Mouse (Mus musculus): ENCODE data around the gene Phactr3. TPM values are rescaled to one million over a fixed set of nuclear protein-coding genes. Genes with fewer than 3 reads are reported as not detected.

The Phactr3 gene
- total RNA-seq, 2 experiments from 2014 or later = 139 to 141 TPM

DNA sequence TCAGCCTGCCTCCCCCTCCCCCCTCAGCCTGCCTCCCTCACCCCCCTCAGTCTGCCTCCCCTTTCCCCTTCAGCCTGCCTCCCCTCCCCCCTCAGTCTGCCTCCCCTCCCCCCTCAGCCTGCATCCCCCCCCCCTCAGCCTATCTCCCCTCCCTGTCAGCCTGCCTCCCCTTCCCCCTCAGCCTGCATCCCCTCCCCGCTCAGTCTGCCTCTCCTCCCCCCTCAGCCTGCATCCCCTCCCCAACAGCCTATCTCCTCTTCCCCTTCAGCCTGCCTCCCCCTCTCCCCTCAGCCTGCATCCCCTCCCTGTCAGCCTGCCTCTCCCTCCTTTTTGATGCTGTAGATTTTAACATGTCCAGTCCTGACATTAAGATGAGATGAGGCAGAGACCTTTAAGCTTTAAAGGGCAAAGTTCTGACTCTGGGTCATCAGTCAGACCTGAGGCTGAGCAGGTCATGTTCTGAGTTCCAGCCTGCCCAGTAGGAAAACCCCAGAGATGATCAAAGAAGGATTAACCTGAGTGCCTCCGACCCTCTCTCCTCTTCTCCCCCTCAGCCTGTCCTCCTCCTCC is 139.3 kb downstream of the Phactr3 start:
- no peak for TF ChIP-seq CTCF (conservative IDR thresholded peaks at IDR 0.05)
- Histone ChIP-seq H3K4me3 (no peak overlapping the region), H3K27ac (no peak overlapping the region)
- no peak for DNase-seq (ENCODE audit: low spot score in 2 of 2)

DNA sequence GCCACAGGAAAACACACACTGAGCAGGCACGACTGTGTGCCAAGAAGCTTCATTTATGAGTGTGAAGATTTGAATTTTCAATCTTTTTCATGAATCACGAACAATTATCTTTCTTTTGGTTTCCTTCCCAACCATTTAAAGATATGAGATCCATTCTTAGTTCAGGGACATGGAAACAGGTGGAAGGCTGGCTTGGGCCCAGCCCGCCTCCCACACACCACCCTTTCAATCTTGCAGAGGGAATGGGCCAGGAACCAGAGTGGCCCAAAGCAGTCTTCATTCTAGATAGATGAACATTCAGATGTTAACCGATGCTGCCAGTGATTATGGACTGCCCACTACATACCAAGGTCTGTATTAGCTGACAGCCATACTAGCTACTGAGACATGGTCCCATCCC is 144.3 kb downstream of the Phactr3 start:
- no peak for TF ChIP-seq CTCF (conservative IDR thresholded peaks at IDR 0.05)
- Histone ChIP-seq H3K27ac (peak overlapping the region; percentile 80), H3K4me3 (no peak overlapping the region)
- DNase-seq (ENCODE audit: low spot score in 2 of 2) = no peak

DNA sequence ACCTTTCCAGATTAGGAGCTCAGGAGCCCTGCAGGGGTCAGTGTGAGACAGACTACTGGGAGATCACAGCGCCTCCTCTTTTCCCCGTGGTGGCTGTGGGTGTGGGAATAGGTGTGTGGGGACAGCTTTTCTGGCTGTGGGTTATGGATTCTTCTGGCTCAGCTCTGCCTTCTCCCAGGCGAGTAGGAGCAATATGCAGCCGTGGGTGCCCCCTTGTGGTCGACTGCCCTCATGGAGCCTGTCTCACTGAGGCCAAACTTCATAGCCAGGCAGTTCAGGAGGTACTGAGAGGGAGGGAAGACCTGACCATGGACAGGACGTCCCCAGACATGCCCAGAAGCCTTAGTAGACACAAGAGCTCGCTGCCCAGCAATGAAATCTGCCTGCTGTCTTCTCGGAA is 145.6 kb downstream of the Phactr3 start:
- TF ChIP-seq CTCF (conservative IDR thresholded peaks at IDR 0.05) = peak; percentile 91
- Histone ChIP-seq H3K27ac (peak overlapping the region; percentile 80), H3K4me3 (no peak overlapping the region)
- peak; percentile 86 to 95 for DNase-seq (ENCODE audit: low spot score in 2 of 2)

DNA sequence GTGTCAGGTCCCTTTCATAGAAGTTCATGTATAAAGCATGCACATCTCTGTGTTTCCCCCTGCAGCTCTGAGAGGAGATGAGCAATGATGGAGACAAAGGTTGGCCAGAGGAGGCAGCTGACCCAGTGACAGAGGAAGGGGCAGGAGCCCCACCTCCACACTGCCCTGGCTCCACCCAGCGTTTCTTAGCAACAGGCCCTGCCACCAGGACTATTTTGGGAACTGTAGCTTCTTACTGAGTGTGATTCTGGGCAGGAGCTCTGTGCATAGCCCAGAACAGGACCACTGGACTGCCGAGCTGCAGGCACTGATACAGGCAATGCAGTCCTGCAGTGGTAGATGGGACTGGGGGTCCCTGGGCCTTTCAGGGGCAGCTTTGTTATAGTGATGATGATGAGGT is 146.7 kb downstream of the Phactr3 start:
- TF ChIP-seq CTCF (conservative IDR thresholded peaks at IDR 0.05) = no peak
- peak in 1 of 2 experiments; percentile 36 for DNase-seq (ENCODE audit: low spot score in 2 of 2)
- Histone ChIP-seq H3K27ac (peak overlapping the region; percentile 80), H3K4me3 (no peak overlapping the region)

DNA sequence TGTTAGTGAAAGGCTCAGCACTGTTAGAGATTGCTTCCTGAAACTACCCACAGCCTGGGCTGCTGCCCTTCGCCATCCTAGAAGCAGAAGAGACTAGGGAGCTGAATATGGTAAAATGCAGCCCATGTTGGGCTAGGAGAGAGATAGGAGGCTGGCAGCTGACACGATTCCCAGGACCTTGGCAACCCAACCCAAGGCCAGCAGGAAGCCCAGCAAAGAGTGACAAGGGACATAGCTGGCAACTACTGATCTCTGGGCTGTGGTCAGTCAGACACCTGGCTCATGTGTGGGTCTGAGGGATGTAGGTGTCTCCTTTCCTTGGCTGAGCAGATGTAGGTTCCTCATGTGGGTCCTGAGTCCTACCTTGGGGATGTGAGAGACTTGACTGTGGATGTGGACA is 152.0 kb downstream of the Phactr3 start:
- Histone ChIP-seq H3K27ac (no peak overlapping the region), H3K4me3 (no peak overlapping the region)
- TF ChIP-seq CTCF (conservative IDR thresholded peaks at IDR 0.05) = no peak
- no peak for DNase-seq (ENCODE audit: low spot score in 2 of 2)

DNA sequence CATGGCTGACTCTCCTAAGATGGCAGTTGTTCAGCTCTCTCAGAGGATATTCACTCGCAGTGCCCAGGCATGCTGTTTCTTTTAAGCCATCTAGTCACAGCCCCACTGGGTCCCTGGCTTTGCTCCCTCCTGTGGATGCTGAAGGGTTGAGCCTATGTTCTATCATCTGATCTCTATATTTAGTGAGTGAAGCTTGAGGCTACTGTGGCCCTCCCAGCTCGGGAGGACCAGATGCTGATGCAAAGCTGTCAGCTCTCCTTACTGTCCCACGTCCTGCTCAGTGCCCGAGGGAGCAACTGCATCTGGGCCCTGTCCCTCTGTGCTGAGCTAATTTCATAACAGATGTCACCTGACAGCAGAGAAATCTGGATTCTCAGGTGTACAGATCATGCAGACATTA is 153.6 kb downstream of the Phactr3 start:
- Histone ChIP-seq H3K27ac (no peak overlapping the region), H3K4me3 (no peak overlapping the region)
- TF ChIP-seq CTCF (conservative IDR thresholded peaks at IDR 0.05) = peak; percentile 22
- DNase-seq (ENCODE audit: low spot score in 2 of 2) = no peak

DNA sequence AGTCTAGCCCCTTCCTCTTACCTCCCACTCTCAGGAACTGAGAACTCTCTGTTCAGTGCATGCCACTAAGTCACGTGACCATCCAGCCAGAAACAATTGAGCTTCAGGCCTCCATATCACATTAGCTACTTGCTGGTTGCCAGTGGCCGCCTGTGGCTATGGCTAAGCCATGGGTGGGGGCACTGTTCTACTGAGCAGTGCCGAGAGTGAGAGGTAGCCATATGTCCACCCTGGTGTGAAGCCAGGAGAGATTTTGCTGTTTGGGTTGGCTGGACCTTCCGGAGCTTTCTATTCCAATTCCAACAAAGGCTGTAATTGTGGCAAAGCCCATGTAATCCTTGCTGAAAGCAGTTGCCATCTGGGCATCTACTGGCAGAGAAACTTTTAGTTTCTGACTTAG is 155.4 kb downstream of the Phactr3 start:
- no peak for TF ChIP-seq CTCF (conservative IDR thresholded peaks at IDR 0.05)
- no peak for DNase-seq (ENCODE audit: low spot score in 2 of 2)
- Histone ChIP-seq H3K4me3 (no peak overlapping the region), H3K27ac (no peak overlapping the region)

DNA sequence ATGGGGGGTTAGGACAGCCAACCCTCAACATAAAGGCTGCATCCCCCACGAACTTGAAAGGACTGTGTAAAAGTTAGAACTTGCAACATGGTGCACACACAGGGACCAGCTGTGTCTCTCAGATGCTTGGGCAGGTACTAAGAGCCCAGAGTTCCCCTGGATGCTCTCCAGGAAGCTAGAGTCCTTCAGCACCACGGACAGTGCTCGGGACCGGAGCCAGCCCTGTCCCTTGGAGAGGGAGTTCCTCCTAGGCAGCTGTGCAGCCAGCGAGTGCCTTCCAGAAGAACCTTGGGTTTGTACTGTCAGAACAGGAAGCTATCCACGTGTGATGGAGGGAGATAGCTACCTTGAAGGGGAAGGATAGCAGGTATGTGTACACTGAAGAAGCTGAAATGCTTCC is 158.4 kb downstream of the Phactr3 start:
- no peak overlapping the region for H3K27ac ChIP-seq
- no peak for TF ChIP-seq CTCF (conservative IDR thresholded peaks at IDR 0.05)
- H3K4me3 ChIP-seq = no peak overlapping the region
- no peak for DNase-seq (ENCODE audit: low spot score in 2 of 2)

DNA sequence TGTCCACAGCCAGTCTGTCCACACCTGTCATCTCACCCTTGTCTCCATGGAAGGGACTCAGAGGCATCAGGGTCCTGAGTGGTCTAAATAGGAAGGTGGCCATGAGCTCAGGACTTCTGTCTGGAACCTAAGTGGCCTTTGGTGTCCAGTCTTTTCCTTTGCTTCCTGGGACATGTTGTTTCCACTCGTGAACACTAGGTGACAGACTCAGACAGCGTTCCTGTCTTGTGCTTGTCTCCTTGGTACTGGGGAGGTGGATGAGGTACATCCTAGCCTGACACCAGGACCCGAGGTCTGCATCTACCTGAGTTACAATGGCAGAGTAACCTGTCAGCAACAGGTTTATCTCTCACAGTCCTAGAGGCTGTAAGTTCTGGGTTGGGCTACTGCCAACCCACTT is 162.4 kb downstream of the Phactr3 start:
- H3K4me3 ChIP-seq = no peak overlapping the region
- no peak overlapping the region for H3K27ac ChIP-seq
- TF ChIP-seq CTCF (conservative IDR thresholded peaks at IDR 0.05) = peak; percentile 68
- no peak for DNase-seq (ENCODE audit: low spot score in 2 of 2)

DNA sequence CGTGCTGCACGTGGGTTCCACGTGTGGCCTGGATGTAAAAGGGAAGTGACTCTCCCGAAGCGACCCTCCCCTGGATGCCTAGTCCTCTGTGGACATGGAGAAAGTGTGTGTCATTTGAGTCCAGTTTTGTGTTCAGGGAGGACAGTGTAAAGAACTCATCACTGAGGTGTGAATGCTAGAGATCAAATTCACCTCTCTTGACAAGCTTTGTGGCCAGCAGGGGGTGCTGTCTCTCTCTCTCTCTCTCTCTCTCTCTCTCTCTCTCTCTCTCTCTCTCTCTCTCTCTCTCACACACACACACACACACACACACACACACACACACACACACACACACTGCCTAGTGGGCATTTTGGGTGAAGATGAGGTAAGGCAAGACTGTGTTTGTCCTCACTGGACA is 168.5 kb downstream of the Phactr3 start:
- no peak overlapping the region for H3K27ac ChIP-seq
- no peak overlapping the region for H3K4me3 ChIP-seq
- TF ChIP-seq CTCF (conservative IDR thresholded peaks at IDR 0.05) = peak; percentile 63
- peak in 1 of 2 experiments; percentile 66 for DNase-seq (ENCODE audit: low spot score in 2 of 2)

DNA sequence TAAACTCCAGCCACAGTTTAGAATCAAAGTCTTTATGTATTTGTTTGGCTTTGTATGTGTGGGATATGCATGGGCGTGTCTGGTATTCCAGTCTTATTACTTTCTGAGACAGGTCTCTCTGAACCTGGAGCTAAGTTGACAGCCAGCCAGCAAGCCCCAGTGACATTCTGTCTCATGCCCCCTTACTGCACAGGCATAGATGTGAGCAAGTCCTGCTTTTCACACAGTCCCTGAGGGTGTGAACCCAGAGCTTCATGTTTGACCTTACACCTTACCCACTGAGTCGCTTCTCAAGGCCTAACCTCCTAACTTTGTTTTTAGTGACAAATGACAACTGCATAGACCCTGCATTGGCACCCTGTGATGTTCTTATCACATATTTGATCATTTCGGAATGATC is 169.9 kb downstream of the Phactr3 start:
- Histone ChIP-seq H3K4me3 (no peak overlapping the region), H3K27ac (no peak overlapping the region)
- no peak for TF ChIP-seq CTCF (conservative IDR thresholded peaks at IDR 0.05)
- no peak for DNase-seq (ENCODE audit: low spot score in 2 of 2)

DNA sequence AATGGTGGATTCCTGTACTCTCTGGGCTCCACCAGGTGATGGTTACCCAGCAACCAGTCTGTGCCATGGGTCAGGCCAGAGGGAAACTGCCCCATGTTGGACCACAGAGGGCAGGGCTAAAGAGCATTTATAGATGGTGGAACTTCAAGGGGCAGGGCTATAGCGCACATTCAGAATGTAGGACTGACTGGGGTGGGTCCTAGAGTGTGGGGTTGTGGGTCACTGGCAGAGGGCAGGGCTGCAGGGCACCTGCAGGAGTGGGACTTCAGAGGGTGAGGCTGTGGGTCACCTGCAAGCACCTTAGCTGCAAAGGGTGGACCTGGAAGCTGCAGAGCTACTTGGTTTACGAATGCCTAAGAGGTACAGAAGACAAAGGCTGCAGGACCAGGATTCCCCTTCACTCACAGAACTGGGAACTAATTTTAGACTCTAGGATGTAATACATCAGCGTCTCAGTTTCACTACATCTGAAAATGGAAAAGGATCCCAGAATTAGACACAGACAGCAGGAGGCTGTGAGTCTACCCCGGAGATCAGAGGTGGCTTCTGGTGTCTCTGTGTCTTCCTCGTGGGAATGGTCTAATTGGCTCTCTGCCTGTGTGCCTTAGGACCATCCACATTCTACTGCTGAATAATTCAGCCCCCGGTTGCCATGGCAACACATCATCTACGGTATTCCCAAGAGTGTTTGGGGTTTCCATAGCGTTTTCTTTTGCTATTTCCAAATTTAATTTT is 184.8 kb downstream of the Phactr3 start:
- peak in 1 of 2 experiments; percentile 36 for DNase-seq (ENCODE audit: low spot score in 2 of 2)
- no peak for TF ChIP-seq CTCF (conservative IDR thresholded peaks at IDR 0.05)
- H3K27ac ChIP-seq = peak overlapping the region; percentile 72
- H3K4me3 ChIP-seq = no peak overlapping the region

DNA sequence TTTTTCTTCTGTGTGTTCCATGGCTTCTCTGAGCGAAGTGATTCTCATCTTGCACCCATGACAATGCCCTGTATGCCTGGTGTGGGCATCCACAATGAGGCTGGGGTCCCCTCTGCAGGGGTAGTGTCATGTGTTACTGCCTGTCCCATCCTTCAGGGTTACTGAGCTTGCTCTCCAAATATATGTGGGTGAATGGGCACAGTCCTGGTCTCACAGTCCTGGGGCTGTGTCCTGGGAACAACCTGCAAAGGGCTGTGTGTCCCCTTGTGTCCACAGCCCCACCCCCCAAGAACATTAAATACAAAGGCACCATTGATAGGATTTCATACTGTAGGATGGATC is 185.4 kb downstream of the Phactr3 start:
- Histone ChIP-seq H3K4me3 (no peak overlapping the region), H3K27ac (peak overlapping the region; percentile 72)
- TF ChIP-seq CTCF (conservative IDR thresholded peaks at IDR 0.05) = no peak
- DNase-seq (ENCODE audit: low spot score in 2 of 2) = no peak

DNA sequence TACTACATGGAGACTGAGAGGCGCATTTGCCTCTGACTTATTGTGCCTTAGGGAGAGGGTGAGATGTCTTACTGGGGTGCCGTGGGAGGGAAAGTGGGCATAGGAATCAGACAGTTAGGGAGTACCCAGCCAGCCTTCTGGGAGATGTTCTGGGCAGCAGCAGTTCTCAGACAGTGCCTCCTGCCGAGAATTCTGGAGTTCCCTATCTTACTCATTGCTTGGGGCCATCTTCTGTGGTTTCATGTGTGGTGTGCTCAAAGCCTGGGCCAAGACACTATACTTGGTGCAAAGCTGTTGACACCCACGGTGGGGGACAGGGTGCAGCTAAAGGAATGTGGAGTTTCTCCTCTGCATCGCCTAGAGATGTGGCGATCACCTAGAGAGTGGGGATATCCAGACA is 185.9 kb downstream of the Phactr3 start:
- DNase-seq (ENCODE audit: low spot score in 2 of 2) = no peak
- H3K27ac ChIP-seq = peak overlapping the region; percentile 72; the same call in 1 of the 2 replicates
- TF ChIP-seq CTCF (conservative IDR thresholded peaks at IDR 0.05) = no peak
- no peak overlapping the region for H3K4me3 ChIP-seq

All from layer of hippocampus, adult 2 months (tissue).